8 mouse cellular contexts compared by ENCODE assay signal in genomic region chr4:55480322-55480767, GRCm38 (mm10). TPM values are rescaled to one million over a fixed set of nuclear protein-coding genes. Genes with fewer than 3 reads are reported as not detected.
DNase-seq lines count a peak whose midpoint lies in the region; ATAC-seq lines count a peak whose summit lies in the region.

No protein-coding gene starts in this region.

- DNase-seq in R1 (ENCODE audit: low read depth, low spot score), result peak; percentile 91
- DNase-seq in gastrocnemius, postnatal 10 days, result peak; percentile 83
- DNase-seq in hindlimb bud, embryonic 11.5 days (ENCODE audit: extremely low spot score, low read depth, low spot score), result peak; percentile 20
- peak; percentile 37 for DNase-seq in left cerebral cortex, adult 11 months (ENCODE audit: low spot score)
- peak; percentile 59 for DNase-seq in lung, postnatal 25 days (ENCODE audit: low spot score)
- peak; percentile 82 for DNase-seq in retina, postnatal 1 day
- peak; percentile 92 for DNase-seq in thymus, postnatal 4 days

- ATAC-seq in common myeloid progenitor, adult 5-6 weeks (replicated peaks; ENCODE audit: low read depth, poor library complexity, severe bottlenecking), result peak; percentile 89

RNA-seq across cellular contexts. Expression of gene Klf4, which starts 51.9 kb away (rescaled TPM):
- total RNA-seq in common myeloid progenitor, adult 5-6 weeks (2017), result 2.1 and 5.5 TPM in 2 replicates
- total RNA-seq in gastrocnemius, postnatal 10 days (2021), result 10 to 100 TPM; 19.3 to 21.8 TPM

Comparison
In these comparisons a context has a peak if more than half of its experiments do, and no peak if none do; other contexts are left out.
1. Peak in every context shown above with its lines: DNase-seq and ATAC-seq.
2. DNase-seq: peak in every context shown above with its lines; median percentile 92 in thymus, postnatal 4 days; 91 in R1; 83 in gastrocnemius, postnatal 10 days; 82 in retina, postnatal 1 day; 59 in lung, postnatal 25 days; 37 in left cerebral cortex, adult 11 months; 20 in hindlimb bud, embryonic 11.5 days.